Mouse (Mus musculus): ENCODE measurements around the gene Tcn2.

DNA sequence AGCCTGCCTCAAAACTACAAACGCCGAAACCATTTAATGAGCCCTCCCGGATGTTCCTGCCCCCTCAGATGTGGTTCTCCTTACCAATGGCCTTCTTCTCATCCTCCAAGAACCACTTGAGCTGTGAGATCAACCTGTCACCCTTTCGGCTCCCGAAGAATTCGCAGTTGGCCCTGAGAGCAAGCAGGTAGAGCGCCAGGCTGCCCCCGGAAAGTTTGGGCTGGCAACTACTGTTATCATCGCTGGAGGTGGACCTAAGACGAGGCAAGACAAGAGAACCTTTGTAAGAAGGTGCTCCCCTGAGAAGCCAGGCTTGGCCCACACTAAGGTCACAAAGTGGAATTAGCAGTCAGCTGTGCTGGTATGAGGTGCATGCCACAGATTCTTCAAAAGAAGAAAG lies 6.0 kb downstream of the Tcn2 start:
- TF ChIP-seq POLR2A (IDR thresholded peaks at IDR 0.05; ENCODE audit: borderline replicate concordance, extremely low read depth, low read depth, low read length) = no peak
- no peak for TF ChIP-seq CTCF (IDR thresholded peaks at IDR 0.05; ENCODE audit: insufficient read depth, low read length)

Data from lung, adult 2 months (tissue).